Mouse (Mus musculus) adrenal gland, postnatal 25 days (tissue): ENCODE results near the gene Oog1. TPM values are rescaled to one million over a fixed set of nuclear protein-coding genes. Genes with fewer than 3 reads are reported as not detected.
"Not testable (repeated sequence)": the region's sequence is repeated elsewhere in the genome, so short reads cannot be mapped to it uniquely, and the experiment has no call there.

Source experiments
- DNase-seq: peaks from one replicate; pipeline ENCODE4 v3.0.0; 2021; ENCODE audit warnings: mixed read lengths
- long read RNA-seq: library from polyadenylated mRNA; stranded (forward); transcript quantifications from one replicate; pipeline ENCODE4 v2.0.0, GENCODE M21; 2021
- total RNA-seq: library from RNA; stranded (reverse); gene quantifications from 2 replicates; pipeline ENCODE4 v1.2.3, GENCODE M21; 2021

Gene Oog1
- not detected in 2 replicates for total RNA-seq
- long read RNA-seq: 0 reads

DNA sequence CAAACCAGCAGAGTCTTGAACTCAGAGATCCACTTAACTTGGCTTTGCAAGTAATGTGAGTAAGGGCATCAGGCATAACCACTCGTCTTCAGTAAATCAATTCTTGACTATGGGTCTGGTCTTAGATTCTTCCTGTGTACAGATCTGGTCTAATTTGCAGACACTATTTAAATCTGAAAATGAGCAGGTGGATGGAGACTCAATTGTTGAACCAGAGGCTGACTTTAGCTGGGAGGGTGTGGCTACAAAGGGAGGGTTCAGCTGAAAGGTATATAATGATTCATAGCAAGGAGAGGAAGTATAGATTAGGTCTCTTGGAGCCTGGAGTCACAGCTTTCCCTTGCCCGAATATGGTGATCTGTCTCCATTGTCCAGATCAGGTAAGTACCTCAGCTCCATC, at the start of gene Oog1:
Oog1 (plus strand) TSS at position 301 of the 400 bp plus-strand sequence.
- not testable (repeated sequence) for DNase-seq

DNA sequence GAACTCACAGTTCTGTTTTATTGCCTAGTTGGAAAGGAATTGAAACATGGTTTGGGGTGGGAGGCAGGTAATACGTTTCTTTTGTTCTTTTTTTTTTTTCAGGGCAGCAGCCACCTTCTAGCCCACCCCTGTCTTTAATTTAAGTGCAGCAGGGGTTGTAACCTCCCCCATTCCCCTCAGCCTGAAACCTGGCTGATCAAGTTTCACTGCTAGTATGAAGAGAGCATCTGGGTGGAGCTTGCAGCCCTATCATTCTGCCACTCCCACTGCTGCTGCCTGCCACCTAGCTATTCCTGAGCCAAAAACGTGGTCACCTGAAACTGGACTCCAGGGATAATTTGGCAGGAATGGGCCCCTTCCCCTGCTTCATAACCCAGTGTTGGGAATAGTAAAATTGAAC, 1.1 kb upstream of the Oog1 start:
- not testable (repeated sequence) for DNase-seq

GRCm38 (mm10) chr12:87618569-87618968, 16.1 kb downstream of the Oog1 start, which contains the start of gene Gm4027:
Gene Gm4027 (plus strand): TSS chr12:87618869.
- not testable (repeated sequence) for DNase-seq

- DNase-seq: not testable (repeated sequence)
These were observed 42.0 kb downstream of the Oog1 start, which contains the start of gene Gm16381 for GRCm38 (mm10) chr12:87644520-87644919. Gene Gm16381 (minus strand): TSS chr12:87644620.

DNA sequence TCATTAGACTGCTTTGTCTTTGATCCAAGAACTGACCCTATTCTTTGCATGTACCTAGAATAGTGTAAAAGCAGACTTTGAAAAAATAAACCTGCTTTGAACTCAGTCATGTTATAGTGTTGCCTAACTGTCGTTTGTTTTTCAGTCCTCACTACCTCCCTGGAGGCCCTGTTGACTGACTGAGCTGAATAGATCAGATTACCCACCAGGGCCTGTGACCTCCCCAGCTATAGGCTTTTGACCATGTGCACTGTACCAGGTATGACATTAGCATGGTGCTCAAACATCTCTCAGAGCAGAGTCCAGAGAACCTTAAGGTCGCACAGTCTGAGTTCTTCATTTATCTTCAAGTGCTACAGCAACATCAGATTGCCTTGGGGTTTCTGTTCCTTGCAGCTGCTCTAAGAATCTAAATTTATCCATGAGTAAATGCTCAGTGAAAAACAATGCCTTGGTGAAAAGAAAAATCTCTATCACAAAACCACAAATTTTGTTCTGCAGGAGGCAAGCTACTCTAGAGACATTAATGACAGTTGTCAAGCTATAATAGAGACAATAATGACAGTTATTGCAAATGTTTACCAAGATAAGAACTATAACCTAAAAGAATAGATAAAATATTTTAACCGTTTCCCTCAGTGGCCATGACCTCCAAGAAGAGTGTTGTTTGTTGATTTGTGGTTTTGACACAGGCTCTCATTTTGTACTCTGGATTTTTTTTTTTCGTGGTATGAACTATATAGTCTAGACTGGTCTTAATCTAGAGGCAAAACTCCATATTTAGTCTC, 50.6 kb downstream of the Oog1 start:
- DNase-seq: not testable (repeated sequence)

Other genes starting within 250 kb of the Oog1 start
- 214 and 293 TPM in 2 replicates for gene Sptlc2, start 214.3 kb upstream of the Oog1 start, total RNA-seq
- 146 and 153 TPM in 2 replicates for gene Slirp, start 158.8 kb upstream of the Oog1 start, total RNA-seq
- 20.4 and 23.6 TPM in 2 replicates for gene Alkbh1, start 158.7 kb upstream of the Oog1 start, total RNA-seq
- 67.9 and 83.8 TPM in 2 replicates for gene Snw1, start 130.4 kb upstream of the Oog1 start, total RNA-seq
- not detected in 2 replicates for gene Gm5788, start 108.0 kb upstream of the Oog1 start, total RNA-seq
- gene Gm8300, start 88.4 kb upstream of the Oog1 start, total RNA-seq: not detected in 2 replicates
- not detected in 2 replicates for gene Gm4027, start 16.2 kb downstream of the Oog1 start, total RNA-seq
- not detected in 2 replicates for gene Gm16381, start 41.9 kb downstream of the Oog1 start, total RNA-seq
- gene Gm21319, start 173.1 kb downstream of the Oog1 start, total RNA-seq: not detected in 2 replicates
- not detected in 2 replicates for gene Gm21936, start 192.8 kb downstream of the Oog1 start, total RNA-seq
- gene BB287469, start 213.9 kb downstream of the Oog1 start, total RNA-seq: not detected in 2 replicates
- gene Gm2001, start 239.7 kb downstream of the Oog1 start, total RNA-seq: not detected in 2 replicates